Mouse (Mus musculus) bone marrow, adult 2 months (tissue): Measurements from ENCODE around the gene Rbbp5. TPM values are rescaled to one million over a fixed set of nuclear protein-coding genes. Genes with fewer than 3 reads are reported as not detected.

Experiments
- H3K27ac ChIP-seq: fragments of 200-500 bp; 2 replicates; pipeline ENCODE4 v1.5.1; 2012; ENCODE audit warnings: low read depth, mild to moderate bottlenecking, control low read depth, inconsistent platforms, low read length; ENCODE audit not compliant: control insufficient read depth, poor library complexity, insufficient read depth
- H3K4me1 ChIP-seq: fragments of 200-500 bp; 2 replicates; pipeline ENCODE4 v1.6.1; 2011; ENCODE audit warnings: low read length; ENCODE audit not compliant: control insufficient read depth, insufficient read depth
- H3K4me3 ChIP-seq: fragments of 200-500 bp; replicated peaks from 2 replicates; pipeline ENCODE3; 2011; ENCODE audit warnings: mild to moderate bottlenecking, low read depth, low read length, control low read depth; ENCODE audit not compliant: control insufficient read depth
- CTCF ChIP-seq: fragments of 200-500 bp; IDR thresholded peaks from 2 replicates; pipeline ENCODE4 v1.5.1; 2011; ENCODE audit warnings: low read length, control low read depth; ENCODE audit not compliant: control insufficient read depth, insufficient read depth
- POLR2A ChIP-seq: fragments of 200-500 bp; IDR thresholded peaks from 2 replicates; pipeline ENCODE4 v1.6.1; 2011; ENCODE audit warnings: low read depth, mild to moderate bottlenecking, control low read depth, low read length, borderline replicate concordance; ENCODE audit not compliant: control insufficient read depth
- WGBS: fragments of 180-500 bp; shearing (Covaris S2); methylation state at CpG from one replicate; pipeline ENCODE4 v1.1.7; 2018; 5-methylcytosine and 5-hydroxymethylcytosine counted together
- polyA plus RNA-seq: library from polyadenylated mRNA; stranded (reverse); fragments of >200 nt; gene quantifications from 2 replicates; pipeline ENCODE4 v1.2.4, GENCODE M21; 2011; ENCODE audit warnings: low replicate concordance; ENCODE audit not compliant: missing spikeins, insufficient read depth, insufficient read length

The Rbbp5 gene
- polyA plus RNA-seq, 1 experiment, result 25.5 TPM

GRCm38 (mm10) chr1:132506656-132507055 lies 29.5 kb downstream of the Rbbp5 start:
- Histone ChIP-seq H3K4me3 (no peak overlapping the region), H3K27ac (no peak overlapping the region), H3K4me1 (no peaks in the 10 kb centered on the region)
- TF ChIP-seq POLR2A, result no peak
- no peak for TF ChIP-seq CTCF
- 88% methylated on average over 7 of the region's 7 CpGs for WGBS

GRCm38 (mm10) chr1:132509771-132510170 lies 32.6 kb downstream of the Rbbp5 start:
- H3K4me3 ChIP-seq, result no peak overlapping the region
- H3K4me1 ChIP-seq, result no peaks in the 10 kb centered on the region
- 76% methylated on average over 5 of the region's 5 CpGs for WGBS
- H3K27ac ChIP-seq, result no peak overlapping the region
- TF ChIP-seq POLR2A (no peak), CTCF (no peak)

- Histone ChIP-seq H3K4me1 (no peaks in the 10 kb centered on the region), H3K4me3 (no peak overlapping the region), H3K27ac (no peak overlapping the region)
- TF ChIP-seq POLR2A, result no peak
- TF ChIP-seq CTCF, result no peak
- 62% methylated on average over 8 of the region's 8 CpGs for WGBS
Measured at GRCm38 (mm10) chr1:132511521-132511920, 34.4 kb downstream of the Rbbp5 start.

- H3K4me1 ChIP-seq, result no peaks in the 10 kb centered on the region
- WGBS, result 78% methylated on average over 8 of the region's 8 CpGs
- no peak overlapping the region for H3K27ac ChIP-seq
- no peak overlapping the region for H3K4me3 ChIP-seq
- TF ChIP-seq CTCF (no peak), POLR2A (no peak)
Measured at GRCm38 (mm10) chr1:132512106-132512505, 34.9 kb downstream of the Rbbp5 start.

- TF ChIP-seq POLR2A (no peak), CTCF (no peak)
- Histone ChIP-seq H3K4me1 (no peaks in the 10 kb centered on the region), H3K4me3 (no peak overlapping the region), H3K27ac (no peak overlapping the region)
- WGBS, result 83% methylated on average over 12 of the region's 12 CpGs
Measured at GRCm38 (mm10) chr1:132515339-132515738, 38.2 kb downstream of the Rbbp5 start.

- Histone ChIP-seq H3K4me1 (no peaks in the 10 kb centered on the region), H3K27ac (no peak overlapping the region), H3K4me3 (no peak overlapping the region)
- 80% methylated on average over 11 of the region's 11 CpGs for WGBS
- no peak for TF ChIP-seq CTCF
Measured at GRCm38 (mm10) chr1:132516776-132517175, 39.6 kb downstream of the Rbbp5 start.

GRCm38 (mm10) chr1:132518621-132519020 lies 41.5 kb downstream of the Rbbp5 start:
- TF ChIP-seq POLR2A (no peak), CTCF (no peak)
- 80% methylated on average over 18 of the region's 18 CpGs for WGBS

GRCm38 (mm10) chr1:132519734-132520133 lies 42.6 kb downstream of the Rbbp5 start:
- Histone ChIP-seq H3K4me1 (no peaks in the 10 kb centered on the region), H3K27ac (no peak overlapping the region), H3K4me3 (no peak overlapping the region)
- TF ChIP-seq POLR2A, result no peak
- TF ChIP-seq CTCF, result no peak
- 83% methylated on average over 11 of the region's 11 CpGs for WGBS

More at GRCm38 (mm10) chr1:132518621-132519020, 41.5 kb downstream of the Rbbp5 start:
- Histone ChIP-seq H3K4me3 (no peak overlapping the region), H3K27ac (no peak overlapping the region), H3K4me1 (no peaks in the 10 kb centered on the region)

GRCm38 (mm10) chr1:132520764-132521163 lies 43.6 kb downstream of the Rbbp5 start:
- no peak for TF ChIP-seq POLR2A
- TF ChIP-seq CTCF, result no peak
- no peak overlapping the region for H3K27ac ChIP-seq
- no peaks in the 10 kb centered on the region for H3K4me1 ChIP-seq
- H3K4me3 ChIP-seq, result no peak overlapping the region
- 6% methylated on average over 5 of the region's 6 CpGs for WGBS

- TF ChIP-seq CTCF (no peak), POLR2A (no peak)
- no peak overlapping the region for H3K27ac ChIP-seq
- H3K4me1 ChIP-seq, result no peaks in the 10 kb centered on the region
- 83% methylated on average over 8 of the region's 8 CpGs for WGBS
- H3K4me3 ChIP-seq, result no peak overlapping the region
Measured at GRCm38 (mm10) chr1:132523048-132523447, 45.9 kb downstream of the Rbbp5 start.
